Mouse (Mus musculus) adrenal gland, adult 18-20 months (tissue): Measurements from ENCODE around the gene Alpl. TPM values are rescaled to one million over a fixed set of nuclear protein-coding genes. Genes with fewer than 3 reads are reported as not detected.

ENCODE experiments used
- DNase-seq, 2 experiments: peaks; one replicate each; pipeline ENCODE4 v3.0.0; 2021 to 2022; ENCODE audit warnings: low spot score in 2 of 2
- total RNA-seq, 2 experiments: library from RNA; stranded (reverse); gene quantifications; 1 replicate in 1 of 2; 2 replicates in 1 of 2; pipeline ENCODE4 v1.2.3; 2021

Alpl gene
- total RNA-seq, 2 experiments from 2014 or later, result 6.8 to 99.4 TPM

GRCm38 (mm10) chr4:137740350-137740749 is 55.8 kb downstream of the Alpl start:
- DNase-seq, result no peak

- DNase-seq, result no peak
These were observed 56.8 kb downstream of the Alpl start for GRCm38 (mm10) chr4:137739151-137739923.

GRCm38 (mm10) chr4:137737760-137738159 is 58.4 kb downstream of the Alpl start:
- DNase-seq, result no peak

- DNase-seq, result no peak
These were observed 59.9 kb downstream of the Alpl start for GRCm38 (mm10) chr4:137736220-137736701.

- no peak for DNase-seq
These were observed 62.7 kb downstream of the Alpl start for GRCm38 (mm10) chr4:137733459-137733858.

- no peak for DNase-seq
These were observed 63.2 kb downstream of the Alpl start for GRCm38 (mm10) chr4:137732962-137733361.

GRCm38 (mm10) chr4:137732361-137732760 is 63.8 kb downstream of the Alpl start:
- no peak for DNase-seq

GRCm38 (mm10) chr4:137731891-137732290 is 64.3 kb downstream of the Alpl start:
- no peak for DNase-seq

GRCm38 (mm10) chr4:137730757-137731156 is 65.4 kb downstream of the Alpl start:
- no peak for DNase-seq

- DNase-seq, result peak; percentile 89 to 93
These were observed 66.0 kb downstream of the Alpl start for GRCm38 (mm10) chr4:137730134-137730533.

- DNase-seq, result no peak
These were observed 66.9 kb downstream of the Alpl start for GRCm38 (mm10) chr4:137729155-137729855.

- no peak for DNase-seq
These were observed 67.6 kb downstream of the Alpl start for GRCm38 (mm10) chr4:137728399-137729154.

- DNase-seq, result no peak
These were observed 68.5 kb downstream of the Alpl start for GRCm38 (mm10) chr4:137727506-137728187.

- DNase-seq, result no peak
These were observed 69.3 kb downstream of the Alpl start for GRCm38 (mm10) chr4:137726739-137727505.

- DNase-seq, result no peak
These were observed 70.5 kb downstream of the Alpl start for GRCm38 (mm10) chr4:137725541-137726145.

- DNase-seq, result peak in 1 of 2 experiments; percentile 61
These were observed 71.4 kb downstream of the Alpl start for GRCm38 (mm10) chr4:137724766-137725165.

- no peak for DNase-seq
These were observed 72.0 kb downstream of the Alpl start for GRCm38 (mm10) chr4:137724212-137724611.

GRCm38 (mm10) chr4:137723527-137723926 is 72.7 kb downstream of the Alpl start:
- no peak for DNase-seq

GRCm38 (mm10) chr4:137722692-137723427 is 73.3 kb downstream of the Alpl start:
- DNase-seq, result peak; percentile 75 to 80
